Mouse (Mus musculus): ENCODE measurements around the gene Gm2115. TPM values are rescaled to one million over a fixed set of nuclear protein-coding genes. Genes with fewer than 3 reads are reported as not detected.

Gm2115 gene
- total RNA-seq (2023), result not detected

GRCm38 (mm10) chr7:84528796-84529533, at the start of gene Gm2115:
Gene Gm2115 (plus strand): TSS chr7:84528954.

GRCm38 (mm10) chr7:84606293-84606749, 77.6 kb downstream of the Gm2115 start, which contains the start of gene Fah:
Gene Fah (minus strand): TSS chr7:84606722.

Other genes with a start within 250 kb of the Gm2115 start
- gene Arnt2, start 118.8 kb upstream of the Gm2115 start, total RNA-seq (2023), result not detected
- gene Fah, start 77.8 kb downstream of the Gm2115 start, total RNA-seq (2023), result 1.9 TPM
- gene Zfand6, start 161.0 kb downstream of the Gm2115 start, total RNA-seq (2023), result 117 TPM